Mouse (Mus musculus) spleen, adult 2 months (tissue): ENCODE measurements around the gene Zfp668. TPM values are rescaled to one million over a fixed set of nuclear protein-coding genes. Genes with fewer than 3 reads are reported as not detected.

ENCODE experiments used
- DNase-seq, 2 experiments: peaks; one replicate each; pipeline versions ENCODE4 v3.0.0 to v3.0.0-alpha.2; 2012 to 2021; ENCODE audit warnings: low spot score in 2 of 2, low read depth in 1 of 2
- H3K27ac ChIP-seq: fragments of 200-500 bp; 2 replicates; pipeline ENCODE4 v1.5.1; 2012; ENCODE audit warnings: low read length, inconsistent platforms; ENCODE audit not compliant: insufficient read depth
- H3K27me3 ChIP-seq: fragments of 200-500 bp; 2 replicates; pipeline ENCODE4 v1.6.1; 2012; ENCODE audit warnings: mild to moderate bottlenecking, moderate library complexity, low read length, inconsistent platforms; ENCODE audit not compliant: control insufficient read depth, insufficient read depth
- H3K36me3 ChIP-seq: fragments of 200-500 bp; 2 replicates; pipeline ENCODE4 v1.6.1; 2012; ENCODE audit warnings: mild to moderate bottlenecking, low read length, inconsistent platforms; ENCODE audit not compliant: control insufficient read depth, insufficient read depth
- H3K4me1 ChIP-seq: fragments of 200-500 bp; 2 replicates; pipeline ENCODE4 v1.6.1; 2011; ENCODE audit warnings: inconsistent platforms; ENCODE audit not compliant: control insufficient read depth, insufficient read depth, insufficient read length
- H3K4me3 ChIP-seq: fragments of 200-500 bp; 2 replicates; pipeline ENCODE4 v1.5.1; 2011; ENCODE audit warnings: mild to moderate bottlenecking, inconsistent platforms; ENCODE audit not compliant: insufficient read depth, insufficient read length; ENCODE audit errors: extremely low read depth
- CTCF ChIP-seq: fragments of 200-500 bp; IDR thresholded peaks from 2 replicates; pipeline ENCODE4 v1.5.1; 2011; ENCODE audit warnings: mild to moderate bottlenecking, inconsistent platforms; ENCODE audit not compliant: insufficient read depth, insufficient read length, insufficient replicate concordance; ENCODE audit errors: extremely low read depth
- POLR2A ChIP-seq: fragments of 200-500 bp; IDR thresholded peaks from 2 replicates; pipeline ENCODE4 v1.6.1; 2011; ENCODE audit warnings: low read depth, low read length, inconsistent platforms
- WGBS: fragments of 180-500 bp; shearing (Covaris S2); methylation state at CpG from one replicate; pipeline ENCODE4 v1.1.7; 2018; 5-methylcytosine and 5-hydroxymethylcytosine counted together
- polyA plus RNA-seq: library from polyadenylated mRNA; depleted of rRNA; stranded (reverse); fragments of >200 nt; gene quantifications from 2 replicates; pipeline ENCODE4 v1.2.3, GENCODE M21; 2012

Gene Zfp668
- polyA plus RNA-seq, 1 experiment = 8.6 TPM

- no peak overlapping the region for H3K4me3 ChIP-seq
- peaks cover 4% of the 10 kb centered on the region; the same call in 1 of the 2 replicates for H3K4me1 ChIP-seq
- no peaks in the 10 kb centered on the region for H3K27me3 ChIP-seq
- H3K27ac ChIP-seq = no peak overlapping the region
- no peak for DNase-seq
- TF ChIP-seq CTCF (no peak), POLR2A (no peak)
- no peaks in the 10 kb centered on the region for H3K36me3 ChIP-seq
- 91% methylated on average over 5 of the region's 5 CpGs for WGBS
These were observed 39.2 kb downstream of the Zfp668 start for GRCm38 (mm10) chr7:127837473-127837872.

GRCm38 (mm10) chr7:127835550-127835949 lies 41.1 kb downstream of the Zfp668 start:
- 91% methylated on average over 2 of the region's 2 CpGs for WGBS
- Histone ChIP-seq H3K36me3 (no peaks in the 10 kb centered on the region), H3K4me3 (no peak overlapping the region), H3K4me1 (no peaks in the 10 kb centered on the region), H3K27ac (no peak overlapping the region), H3K27me3 (no peaks in the 10 kb centered on the region)
- no peak for TF ChIP-seq POLR2A
- TF ChIP-seq CTCF = no peak
- no peak for DNase-seq

- no peak for DNase-seq
- Histone ChIP-seq H3K4me3 (no peak within 1 kb of the TSS), H3K36me3 (no peaks in the 10 kb centered on the region), H3K27ac (no peak within 1 kb of the TSS), H3K4me1 (no peaks in the 10 kb centered on the region), H3K27me3 (0 out of 2 replicates have a peak, but pooled peaks cover 3% of the 10 kb centered on the region)
- 25% methylated on average over 34 of the region's 38 CpGs for WGBS
- TF ChIP-seq POLR2A = no peak
- TF ChIP-seq CTCF = no peak
These were observed 52.3 kb downstream of the Zfp668 start, which contains the start of the genes Stx4a and Stx1b for GRCm38 (mm10) chr7:127824176-127824871. Gene Stx4a, plus strand, starts transcription at chr7:127824294. Gene Stx1b, minus strand, starts transcription at chr7:127824549.

GRCm38 (mm10) chr7:127823236-127824171 lies 53.1 kb downstream of the Zfp668 start:
- Histone ChIP-seq H3K4me1 (no peaks in the 10 kb centered on the region), H3K36me3 (no peaks in the 10 kb centered on the region), H3K27ac (no peak overlapping the region), H3K27me3 (0 out of 2 replicates have a peak, but pooled peaks cover 3% of the 10 kb centered on the region), H3K4me3 (no peak overlapping the region)
- WGBS = 82% methylated on average over 11 of the region's 11 CpGs
- no peak for DNase-seq
- TF ChIP-seq CTCF = no peak
- TF ChIP-seq POLR2A = no peak

GRCm38 (mm10) chr7:127822494-127822893 lies 54.1 kb downstream of the Zfp668 start:
- 76% methylated on average over 3 of the region's 3 CpGs for WGBS
- H3K4me3 ChIP-seq = no peak overlapping the region
- 0 out of 2 replicates have a peak, but pooled peaks cover 3% of the 10 kb centered on the region for H3K27me3 ChIP-seq
- DNase-seq = no peak
- TF ChIP-seq CTCF (no peak), POLR2A (no peak)
- no peaks in the 10 kb centered on the region for H3K36me3 ChIP-seq
- no peaks in the 10 kb centered on the region for H3K4me1 ChIP-seq
- no peak overlapping the region for H3K27ac ChIP-seq

- Histone ChIP-seq H3K4me1 (no peaks in the 10 kb centered on the region), H3K36me3 (no peaks in the 10 kb centered on the region), H3K4me3 (no peak overlapping the region), H3K27me3 (0 out of 2 replicates have a peak, but pooled peaks cover 3% of the 10 kb centered on the region), H3K27ac (no peak overlapping the region)
- WGBS = 36% methylated on average over 13 of the region's 13 CpGs
- DNase-seq = no peak
- TF ChIP-seq CTCF = no peak
- no peak for TF ChIP-seq POLR2A
These were observed 55.7 kb downstream of the Zfp668 start for GRCm38 (mm10) chr7:127820836-127821509.
